Mouse (Mus musculus) kidney, embryonic 15.5 days (tissue): ENCODE data around the gene Uhrf2. TPM values are rescaled to one million over a fixed set of nuclear protein-coding genes. Genes with fewer than 3 reads are reported as not detected.

ENCODE experiments used
- ATAC-seq: fragments of 200-750 bp; cut with Nextera tagmentation; replicated peaks from 2 replicates; pipeline ENCODE4 v1.8.0; 2017; ENCODE audit warnings: moderate TSS enrichment; ENCODE audit not compliant: low FRiP score
- H3K27ac ChIP-seq: fragments of 300-500 bp; sonication (generic); 2 replicates; pipeline ENCODE4 v1.5.1; 2015; ENCODE audit warnings: mild to moderate bottlenecking, inconsistent platforms
- H3K27me3 ChIP-seq: fragments of 300-500 bp; sonication (generic); 2 replicates; pipeline ENCODE4 v1.6.1; 2015; ENCODE audit warnings: inconsistent platforms
- H3K36me3 ChIP-seq: fragments of 300-500 bp; sonication (generic); 2 replicates; pipeline ENCODE4 v1.6.1; 2015; ENCODE audit warnings: inconsistent platforms
- H3K4me1 ChIP-seq: fragments of 300-500 bp; sonication (generic); 2 replicates; pipeline ENCODE4 v1.6.1; 2015; ENCODE audit warnings: inconsistent platforms
- H3K4me2 ChIP-seq: fragments of 300-500 bp; sonication (generic); 2 replicates; pipeline ENCODE4 v1.6.1; 2015; ENCODE audit warnings: moderate library complexity, mild to moderate bottlenecking, inconsistent platforms
- H3K4me3 ChIP-seq: fragments of 300-500 bp; sonication (generic); replicated peaks from 2 replicates; pipeline ENCODE4 v1.5.1; 2015; ENCODE audit warnings: mild to moderate bottlenecking, inconsistent platforms
- H3K9ac ChIP-seq: fragments of 300-500 bp; sonication (generic); 2 replicates; pipeline ENCODE4 v1.6.1; 2015; ENCODE audit warnings: mild to moderate bottlenecking, inconsistent platforms
- H3K9me3 ChIP-seq: fragments of 300-500 bp; sonication (generic); replicated peaks from 2 replicates; pipeline ENCODE4 v1.6.1; 2016; ENCODE audit warnings: inconsistent platforms
- WGBS: fragments of 180-500 bp; shearing (Covaris S2); methylation state at CpG from one replicate; pipeline ENCODE4 v1.1.7; 2015; ENCODE audit warnings: mixed read lengths; 5-methylcytosine and 5-hydroxymethylcytosine counted together
- polyA plus RNA-seq: library from polyadenylated mRNA; unstranded; fragments of >200 nt; fragmentation: Nextera tagmentation; extraction: Ambion mirVana; gene quantifications from 2 replicates; pipeline ENCODE4 v1.2.1, GENCODE M21; 2015

The Uhrf2 gene
- polyA plus RNA-seq, 1 experiment from 2014 or later, result 85.3 TPM

DNA sequence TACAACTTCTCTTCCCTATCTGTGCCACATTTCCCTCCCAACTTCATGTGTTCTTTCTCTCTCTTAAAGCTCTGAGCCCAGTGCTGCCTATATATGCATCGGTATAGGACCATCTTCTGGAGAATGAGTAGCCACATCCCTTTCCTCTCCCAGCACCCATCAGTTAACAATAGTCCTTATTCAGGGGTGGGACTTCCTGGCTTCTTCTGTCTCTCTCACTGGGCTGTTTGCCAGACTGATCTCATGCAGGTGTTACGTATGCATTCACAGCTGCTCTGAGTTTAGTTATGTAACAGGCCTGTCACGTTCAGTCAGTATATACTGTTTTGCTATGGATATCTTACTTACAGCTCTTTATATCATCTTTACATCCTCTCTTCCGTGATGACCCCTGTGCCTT is 35.5 kb downstream of the Uhrf2 start:
- no peak for ATAC-seq
- no peak overlapping the region for H3K4me2 ChIP-seq
- no peaks in the 10 kb centered on the region for H3K9me3 ChIP-seq
- H3K4me1 ChIP-seq, result no peaks in the 10 kb centered on the region
- H3K9ac ChIP-seq, result no peak overlapping the region
- 69% methylated on average over 4 of the region's 4 CpGs for WGBS
- H3K27ac ChIP-seq, result no peak overlapping the region
- no peak overlapping the region for H3K4me3 ChIP-seq
- peaks cover 36% of the 10 kb centered on the region for H3K36me3 ChIP-seq
- H3K27me3 ChIP-seq, result no peaks in the 10 kb centered on the region

DNA sequence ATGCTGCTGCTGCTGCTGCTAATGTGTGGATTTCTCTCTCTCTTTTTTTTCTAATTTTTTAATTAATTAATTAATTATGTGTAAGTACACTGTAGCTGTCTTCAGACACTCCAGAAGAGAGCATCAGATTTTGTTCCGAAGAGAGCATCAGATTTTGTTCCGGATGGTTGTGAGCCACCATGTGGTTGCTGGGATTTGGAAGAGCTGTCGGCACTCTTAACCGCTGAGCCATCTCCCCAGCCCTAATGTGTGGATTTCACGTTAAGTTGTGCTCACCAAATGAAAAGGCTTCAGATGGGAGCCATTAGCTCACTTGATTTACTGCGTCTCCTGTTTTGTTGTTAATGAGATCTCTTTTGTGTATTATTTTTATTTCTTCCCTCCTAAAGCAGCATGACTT is 59.9 kb downstream of the Uhrf2 start:
- no peak for ATAC-seq
- Histone ChIP-seq H3K4me3 (no peak overlapping the region), H3K4me2 (no peak overlapping the region), H3K27me3 (no peaks in the 10 kb centered on the region), H3K9me3 (no peaks in the 10 kb centered on the region), H3K36me3 (peaks cover 91% of the 10 kb centered on the region), H3K9ac (no peak overlapping the region), H3K27ac (no peak overlapping the region), H3K4me1 (no peaks in the 10 kb centered on the region)
- WGBS, result 76% methylated on average over 6 of the region's 6 CpGs

DNA sequence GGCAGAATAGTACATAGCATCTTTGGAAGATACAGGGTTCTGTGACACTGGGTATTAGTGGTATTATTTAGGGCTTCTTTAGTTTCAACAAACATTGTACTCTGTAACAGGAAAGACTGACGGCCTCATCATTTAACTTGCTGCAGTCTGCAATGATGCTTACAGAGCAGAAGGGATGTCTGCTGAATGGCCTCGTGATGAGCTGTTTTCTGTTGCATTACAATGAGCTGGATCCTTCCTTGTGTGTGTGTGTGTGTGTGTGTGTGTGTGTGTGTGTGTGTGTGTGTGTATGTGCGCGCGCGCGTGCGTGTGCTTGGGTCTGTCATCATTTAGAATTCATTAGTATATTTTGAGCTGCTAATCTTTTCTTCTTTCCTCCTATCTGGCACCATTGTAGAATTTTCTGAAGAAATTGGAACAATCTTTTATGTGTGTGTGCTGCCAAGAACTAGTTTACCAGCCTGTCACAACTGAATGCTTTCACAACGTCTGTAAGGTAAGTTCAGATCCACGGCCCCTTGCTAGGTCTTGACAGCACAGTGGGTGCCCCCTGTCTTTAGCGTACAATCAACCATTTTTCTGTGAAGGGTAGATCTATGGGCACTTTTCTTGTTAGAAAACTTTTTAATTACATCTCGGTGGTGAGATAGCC is 61.5 kb downstream of the Uhrf2 start:
- no peak for ATAC-seq
- Histone ChIP-seq H3K9ac (no peak overlapping the region), H3K27me3 (no peaks in the 10 kb centered on the region), H3K36me3 (peaks cover 93% of the 10 kb centered on the region), H3K4me3 (no peak overlapping the region), H3K4me2 (no peak overlapping the region), H3K4me1 (no peaks in the 10 kb centered on the region), H3K9me3 (no peaks in the 10 kb centered on the region), H3K27ac (no peak overlapping the region)
- 88% methylated on average over 12 of the region's 12 CpGs for WGBS

DNA sequence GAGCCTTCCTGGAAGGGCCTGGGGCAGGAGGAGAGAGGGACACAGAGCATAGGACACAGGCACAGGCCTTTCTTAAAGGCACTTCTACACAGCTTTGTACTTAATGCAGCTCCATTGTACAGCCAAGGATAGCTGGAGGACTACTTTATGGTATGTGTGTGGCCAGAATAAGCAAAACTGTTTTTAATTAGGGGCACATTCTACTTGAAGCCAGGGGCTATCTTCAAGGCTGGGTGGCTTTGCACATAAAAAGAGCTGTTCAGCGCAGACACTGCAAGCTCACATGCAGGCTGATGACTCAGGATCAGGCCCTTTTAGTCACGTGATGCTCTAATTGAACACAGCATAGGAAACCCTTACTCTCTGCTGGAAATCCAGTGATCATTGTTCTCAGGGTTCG is 65.9 kb downstream of the Uhrf2 start:
- peak overlapping the region; percentile 41; the same call in 1 of the 2 replicates for H3K27ac ChIP-seq
- H3K27me3 ChIP-seq, result no peaks in the 10 kb centered on the region
- no peak overlapping the region for H3K4me3 ChIP-seq
- no peak overlapping the region for H3K4me2 ChIP-seq
- H3K9ac ChIP-seq, result no peak overlapping the region
- no peaks in the 10 kb centered on the region for H3K4me1 ChIP-seq
- ATAC-seq, result peak; percentile 33; the same call in 1 of the 2 replicates
- H3K9me3 ChIP-seq, result no peaks in the 10 kb centered on the region; the same call in 1 of the 2 replicates
- peaks cover 93% of the 10 kb centered on the region for H3K36me3 ChIP-seq
- WGBS, result 69% methylated on average over 3 of the region's 3 CpGs

DNA sequence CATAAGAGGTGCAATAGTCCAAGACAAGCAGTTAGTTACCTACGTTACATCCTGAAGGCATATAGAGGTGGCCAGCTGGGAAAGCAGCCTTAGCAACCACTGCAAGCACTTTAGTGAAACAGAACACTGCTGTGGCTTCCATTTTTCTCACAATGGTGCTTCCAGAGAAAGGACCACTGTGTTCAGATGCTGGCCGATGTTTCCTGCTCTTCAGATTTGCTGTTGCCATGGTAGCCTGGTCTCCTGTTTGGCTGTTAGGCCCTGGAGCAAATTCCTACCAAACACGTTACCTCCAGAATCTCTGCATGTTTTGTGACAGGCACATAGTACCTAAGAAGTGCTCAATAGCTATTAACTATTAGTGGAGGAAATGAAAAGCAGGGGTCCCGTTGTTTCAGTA is 66.7 kb downstream of the Uhrf2 start:
- no peak for ATAC-seq
- peaks cover 89% of the 10 kb centered on the region for H3K36me3 ChIP-seq
- WGBS, result 83% methylated on average over 4 of the region's 4 CpGs

DNA sequence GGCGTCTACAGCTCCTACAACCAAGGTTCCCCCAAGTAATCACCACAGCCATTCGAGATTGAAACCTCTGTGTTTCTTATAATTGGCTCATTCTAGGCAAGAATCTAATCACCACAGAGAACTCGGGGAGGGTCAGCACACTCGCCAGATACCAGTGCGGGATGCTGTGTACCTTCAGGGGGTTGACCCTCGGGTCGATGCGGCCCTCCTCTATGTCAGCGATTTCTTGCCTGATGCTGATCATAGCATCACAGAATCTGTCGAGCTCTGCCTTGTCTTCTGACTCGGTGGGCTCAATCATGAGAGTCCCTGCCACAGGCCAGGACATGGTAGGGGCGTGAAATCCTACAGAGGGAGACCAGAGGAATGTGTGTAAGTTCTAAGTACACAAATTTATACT is 70.3 kb downstream of the Uhrf2 start:
- ATAC-seq, result no peak
- no peaks in the 10 kb centered on the region; the same call in 1 of the 2 replicates for H3K9me3 ChIP-seq
- H3K4me3 ChIP-seq, result no peak overlapping the region
- H3K4me1 ChIP-seq, result no peaks in the 10 kb centered on the region
- H3K27me3 ChIP-seq, result no peaks in the 10 kb centered on the region
- 96% methylated on average over 12 of the region's 12 CpGs for WGBS
- H3K9ac ChIP-seq, result no peak overlapping the region
- H3K4me2 ChIP-seq, result no peak overlapping the region
- H3K36me3 ChIP-seq, result peaks cover 53% of the 10 kb centered on the region
- no peak overlapping the region for H3K27ac ChIP-seq

More for the DNA sequence above, 66.7 kb downstream of the Uhrf2 start:
- Histone ChIP-seq H3K4me2 (no peak overlapping the region), H3K27ac (no peak overlapping the region), H3K9me3 (no peaks in the 10 kb centered on the region; the same call in 1 of the 2 replicates), H3K9ac (no peak overlapping the region), H3K4me3 (no peak overlapping the region), H3K27me3 (no peaks in the 10 kb centered on the region), H3K4me1 (no peaks in the 10 kb centered on the region)

DNA sequence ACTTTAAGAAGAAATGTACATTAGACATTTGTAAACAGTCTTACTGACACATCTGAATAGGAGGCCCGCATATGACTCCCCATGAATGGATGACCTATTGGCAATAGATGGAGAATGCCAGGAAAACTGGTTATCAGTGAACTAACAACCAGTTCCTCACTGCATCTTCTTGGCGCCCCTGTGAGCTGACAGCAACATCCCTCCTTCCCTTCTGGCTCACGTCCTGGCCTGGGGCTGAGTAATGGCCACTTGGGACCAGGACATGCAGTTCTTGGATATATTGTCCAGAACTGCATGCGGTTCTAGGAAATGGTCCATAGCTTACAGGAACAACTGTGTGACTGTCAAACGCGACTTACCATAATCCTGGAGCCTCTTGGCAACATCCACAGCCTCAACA is 72.3 kb downstream of the Uhrf2 start:
- H3K36me3 ChIP-seq, result peaks cover 33% of the 10 kb centered on the region
- no peak overlapping the region for H3K9ac ChIP-seq
- H3K27me3 ChIP-seq, result no peaks in the 10 kb centered on the region
- no peak overlapping the region for H3K27ac ChIP-seq
- no peaks in the 10 kb centered on the region for H3K4me1 ChIP-seq
- H3K4me2 ChIP-seq, result no peak overlapping the region
- H3K9me3 ChIP-seq, result no peaks in the 10 kb centered on the region; the same call in 1 of the 2 replicates
- 84% methylated on average over 6 of the region's 6 CpGs for WGBS
- no peak for ATAC-seq
- no peak overlapping the region for H3K4me3 ChIP-seq

DNA sequence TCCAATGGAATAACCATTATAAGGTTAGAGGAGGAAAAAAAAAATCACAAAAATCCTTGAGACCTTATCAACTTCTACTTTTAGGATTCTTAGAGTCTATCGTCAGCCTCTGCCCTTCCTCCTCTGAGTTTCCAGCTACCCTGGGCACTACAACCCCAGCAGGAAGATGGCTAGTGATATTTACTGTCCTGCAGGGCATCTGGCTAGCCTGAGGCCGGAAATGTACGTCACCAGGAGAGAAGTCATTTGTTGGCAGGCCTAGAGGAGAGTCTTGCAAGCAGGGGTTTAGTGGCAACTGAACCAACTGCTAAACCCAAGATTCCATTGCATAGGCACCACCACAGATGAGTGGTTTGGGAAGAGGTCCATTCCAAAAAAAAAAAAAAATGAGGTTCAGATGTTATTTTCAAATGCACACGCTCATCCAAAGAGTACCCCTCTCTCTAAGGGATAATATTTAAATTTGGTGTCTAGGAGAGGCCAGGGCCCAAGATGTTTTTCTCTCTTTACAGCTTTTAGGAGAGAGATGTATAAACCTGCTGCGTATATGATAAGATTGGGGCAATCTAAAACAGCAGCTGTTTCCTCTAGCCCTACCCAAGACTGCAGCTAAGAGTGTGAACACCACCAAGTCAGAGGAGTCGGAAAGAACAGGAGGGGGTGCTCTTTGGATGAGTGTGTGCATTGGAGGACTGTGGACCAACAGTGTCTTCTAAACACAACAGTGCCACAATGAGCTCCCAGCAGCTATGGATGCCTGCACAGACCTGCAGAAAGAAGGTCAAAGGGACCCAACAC is 74.9 kb downstream of the Uhrf2 start:
- H3K9ac ChIP-seq, result no peak overlapping the region
- H3K36me3 ChIP-seq, result peaks cover 7% of the 10 kb centered on the region; the same call in 1 of the 2 replicates
- H3K27me3 ChIP-seq, result no peaks in the 10 kb centered on the region
- H3K4me3 ChIP-seq, result no peak overlapping the region
- H3K4me2 ChIP-seq, result no peak overlapping the region
- no peaks in the 10 kb centered on the region for H3K4me1 ChIP-seq
- WGBS, result 85% methylated on average over 6 of the region's 6 CpGs
- no peak overlapping the region for H3K27ac ChIP-seq
- H3K9me3 ChIP-seq, result no peaks in the 10 kb centered on the region
- ATAC-seq, result no peak

DNA sequence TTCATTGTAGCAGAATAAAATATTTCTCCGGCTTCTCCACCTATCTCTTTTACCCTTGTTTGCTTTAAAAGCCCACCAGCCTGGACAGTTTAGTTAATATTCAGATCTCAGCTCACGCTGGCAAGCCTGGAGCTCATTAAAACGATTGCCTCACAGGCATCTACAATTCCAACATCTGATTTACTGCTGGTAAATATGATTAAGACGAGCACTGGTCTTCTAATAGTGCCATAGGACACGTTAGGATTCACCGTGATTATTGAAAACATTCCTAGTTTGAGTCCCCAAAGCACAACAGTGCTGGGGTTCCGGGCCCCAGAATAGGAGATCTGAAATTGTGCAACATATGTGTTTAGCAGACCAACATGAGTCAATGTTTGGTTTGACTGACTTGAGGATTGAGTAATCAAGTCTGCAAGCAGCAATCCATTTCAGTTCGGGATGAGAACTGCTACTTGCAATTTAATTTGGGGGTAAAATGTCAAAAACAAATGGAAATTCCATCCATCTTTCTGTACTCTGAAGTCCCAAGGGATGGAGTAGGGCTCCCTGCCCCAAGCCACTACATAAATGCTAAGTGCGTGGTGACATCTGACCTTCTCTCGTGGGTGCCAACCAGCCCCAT is 77.0 kb downstream of the Uhrf2 start:
- H3K4me1 ChIP-seq, result no peaks in the 10 kb centered on the region
- no peaks in the 10 kb centered on the region for H3K9me3 ChIP-seq
- no peak overlapping the region for H3K9ac ChIP-seq
- no peaks in the 10 kb centered on the region for H3K36me3 ChIP-seq
- no peak for ATAC-seq
- no peak overlapping the region for H3K4me3 ChIP-seq
- no peak overlapping the region for H3K4me2 ChIP-seq
- H3K27ac ChIP-seq, result no peak overlapping the region
- H3K27me3 ChIP-seq, result no peaks in the 10 kb centered on the region
- WGBS, result 78% methylated on average over 10 of the region's 10 CpGs

DNA sequence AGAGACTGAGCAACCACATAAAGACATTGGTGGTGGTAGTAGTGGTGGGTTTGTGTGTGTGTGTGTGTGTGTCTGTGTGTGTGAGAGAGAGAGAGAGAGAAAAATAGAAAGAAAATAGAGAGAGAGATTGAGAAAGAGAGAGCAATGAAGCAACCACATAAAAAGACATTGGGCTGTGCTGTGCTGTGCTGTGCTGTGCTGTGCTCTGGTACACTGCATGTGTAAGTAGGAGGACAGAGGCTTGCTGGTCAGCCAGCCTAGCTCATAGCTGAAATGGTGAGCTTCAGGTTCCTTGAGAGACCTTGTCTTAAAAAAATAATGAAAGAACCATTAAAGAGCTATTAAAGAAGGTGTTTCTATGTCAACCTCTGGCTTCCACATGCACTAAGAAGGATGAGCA is 78.3 kb downstream of the Uhrf2 start:
- Histone ChIP-seq H3K4me2 (no peak overlapping the region), H3K27me3 (no peaks in the 10 kb centered on the region)

DNA sequence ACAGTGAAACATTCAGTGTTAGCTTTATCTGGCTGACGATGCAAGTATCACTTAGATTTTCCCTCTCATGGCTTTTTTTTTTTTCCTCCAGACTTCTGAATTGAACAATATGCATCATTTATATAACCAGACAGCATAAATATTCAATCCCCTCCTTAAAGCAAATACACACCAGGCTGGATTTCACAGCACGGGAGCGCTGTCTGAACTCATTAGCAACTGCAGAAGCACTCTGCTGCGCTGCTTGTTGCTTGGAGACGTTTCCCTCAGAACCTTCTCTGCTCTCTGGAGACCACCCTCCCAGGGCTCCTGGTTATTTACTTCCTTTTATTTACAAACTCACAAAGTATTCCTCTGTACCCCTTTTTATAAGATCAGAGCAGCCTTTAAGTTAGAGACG is 78.8 kb downstream of the Uhrf2 start:
- no peak for ATAC-seq
- 83% methylated on average over 6 of the region's 6 CpGs for WGBS
- no peaks in the 10 kb centered on the region for H3K27me3 ChIP-seq

More for the DNA sequence above, 78.3 kb downstream of the Uhrf2 start:
- Histone ChIP-seq H3K36me3 (no peaks in the 10 kb centered on the region), H3K4me3 (no peak overlapping the region), H3K9ac (no peak overlapping the region), H3K4me1 (no peaks in the 10 kb centered on the region), H3K27ac (no peak overlapping the region), H3K9me3 (no peaks in the 10 kb centered on the region)
- no peak for ATAC-seq

DNA sequence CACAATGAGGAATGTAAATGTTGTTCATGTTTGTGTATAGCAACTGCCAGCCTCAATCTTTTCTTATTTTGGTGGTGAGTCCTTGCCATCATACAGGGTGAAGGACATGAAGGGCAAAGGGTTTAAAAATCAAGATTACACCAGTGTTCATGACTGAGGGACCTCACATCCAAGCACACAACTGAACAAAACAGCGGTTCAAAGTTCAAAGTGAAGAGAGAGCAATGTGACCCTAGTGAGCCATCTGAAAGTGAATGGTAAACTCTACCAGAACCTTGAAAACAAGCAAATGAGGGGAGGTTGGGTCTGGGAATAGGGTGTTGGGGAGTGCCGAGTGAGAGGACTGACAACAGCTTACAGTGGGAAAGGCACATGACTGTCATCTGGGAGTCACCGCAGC is 81.1 kb downstream of the Uhrf2 start:
- H3K4me2 ChIP-seq, result no peak overlapping the region
- H3K27me3 ChIP-seq, result no peaks in the 10 kb centered on the region
- H3K9me3 ChIP-seq, result no peaks in the 10 kb centered on the region
- WGBS, result 96% methylated on average over 3 of the region's 3 CpGs
- no peaks in the 10 kb centered on the region for H3K36me3 ChIP-seq
- H3K9ac ChIP-seq, result no peak overlapping the region
- ATAC-seq, result no peak
- H3K27ac ChIP-seq, result no peak overlapping the region
- peaks cover 4% of the 10 kb centered on the region for H3K4me1 ChIP-seq
- no peak overlapping the region for H3K4me3 ChIP-seq

More for the DNA sequence above, 78.8 kb downstream of the Uhrf2 start:
- H3K9ac ChIP-seq, result no peak overlapping the region
- H3K4me3 ChIP-seq, result no peak overlapping the region
- no peaks in the 10 kb centered on the region for H3K36me3 ChIP-seq
- no peaks in the 10 kb centered on the region for H3K9me3 ChIP-seq
- H3K27ac ChIP-seq, result no peak overlapping the region
- H3K4me1 ChIP-seq, result no peaks in the 10 kb centered on the region
- H3K4me2 ChIP-seq, result no peak overlapping the region
